Mouse (Mus musculus) spleen, adult 18-20 months (tissue): Measurements from ENCODE around the gene Cdc42ep4.

Source experiments
- DNase-seq, 2 experiments: peaks; one replicate each; pipeline ENCODE4 v3.0.0; 2022; ENCODE audit warnings: mixed read lengths in 2 of 2

The Cdc42ep4 gene

GRCm38 (mm10) chr11:113717767-113718424 is 33.8 kb downstream of the Cdc42ep4 start:
- no peak for DNase-seq

- no peak for DNase-seq
Observed at GRCm38 (mm10) chr11:113716132-113716531, 35.5 kb downstream of the Cdc42ep4 start.

GRCm38 (mm10) chr11:113715078-113715674 is 36.5 kb downstream of the Cdc42ep4 start:
- no peak for DNase-seq

- no peak for DNase-seq
Observed at GRCm38 (mm10) chr11:113711061-113711460, 40.6 kb downstream of the Cdc42ep4 start.

- no peak for DNase-seq
Observed at GRCm38 (mm10) chr11:113710257-113710777, 41.4 kb downstream of the Cdc42ep4 start.

GRCm38 (mm10) chr11:113709731-113710256 is 41.9 kb downstream of the Cdc42ep4 start, which contains the start of gene Cpsf4l:
Gene Cpsf4l, minus strand, starts transcription at chr11:113710017.
- DNase-seq, result no peak

- no peak for DNase-seq
Observed at GRCm38 (mm10) chr11:113709272-113709671, 42.4 kb downstream of the Cdc42ep4 start.

- DNase-seq, result no peak
Observed at GRCm38 (mm10) chr11:113708629-113709213, 43.0 kb downstream of the Cdc42ep4 start.

- no peak for DNase-seq
Observed at GRCm38 (mm10) chr11:113705966-113706652, 45.6 kb downstream of the Cdc42ep4 start.

GRCm38 (mm10) chr11:113703758-113704157 is 47.9 kb downstream of the Cdc42ep4 start:
- DNase-seq, result peak; percentile 38 to 73

- DNase-seq, result no peak
Observed at GRCm38 (mm10) chr11:113699643-113700042, 52.0 kb downstream of the Cdc42ep4 start.

GRCm38 (mm10) chr11:113698013-113698545 is 53.6 kb downstream of the Cdc42ep4 start:
- no peak for DNase-seq

- no peak for DNase-seq
Observed at GRCm38 (mm10) chr11:113697571-113697970, 54.1 kb downstream of the Cdc42ep4 start.

GRCm38 (mm10) chr11:113691851-113692250 is 59.8 kb downstream of the Cdc42ep4 start:
- DNase-seq, result no peak

GRCm38 (mm10) chr11:113691318-113691717 is 60.4 kb downstream of the Cdc42ep4 start:
- DNase-seq, result no peak

- DNase-seq, result no peak
Observed at GRCm38 (mm10) chr11:113690506-113690905, 61.2 kb downstream of the Cdc42ep4 start.

GRCm38 (mm10) chr11:113687031-113687430 is 64.7 kb downstream of the Cdc42ep4 start:
- DNase-seq, result no peak

- DNase-seq, result no peak
Observed at GRCm38 (mm10) chr11:113684707-113685426, 66.8 kb downstream of the Cdc42ep4 start.

- DNase-seq, result peak; percentile 93 to 96
Observed at GRCm38 (mm10) chr11:113683957-113684706, 67.5 kb downstream of the Cdc42ep4 start, which contains the start of the genes Fam104a and D11Wsu47e. Gene Fam104a, minus strand, starts transcription at chr11:113684155. Gene D11Wsu47e, plus strand, starts transcription at chr11:113684412.

- no peak for DNase-seq
Observed at GRCm38 (mm10) chr11:113683627-113683956, 68.1 kb downstream of the Cdc42ep4 start.
